Mouse (Mus musculus) bone marrow macrophage, adult 2 months (primary cell): ENCODE measurements at regions not wholly inside any gene's neighbourhood (a gene's known extent, or its start where the extent isn't known, plus 50 kb on each side); places are given as distances from the start of the nearest gene placed in this dataset.

Source experiments
- CTCF ChIP-seq: IDR thresholded peaks from 2 replicates; pipeline ENCODE4 v1.5.1; 2012; ENCODE audit warnings: low read depth, mild to moderate bottlenecking, low read length, moderate library complexity
- POLR2A ChIP-seq: IDR thresholded peaks from 2 replicates; pipeline ENCODE4 v1.6.1; 2012; ENCODE audit warnings: mild to moderate bottlenecking, low read depth, low read length, borderline replicate concordance

DNA sequence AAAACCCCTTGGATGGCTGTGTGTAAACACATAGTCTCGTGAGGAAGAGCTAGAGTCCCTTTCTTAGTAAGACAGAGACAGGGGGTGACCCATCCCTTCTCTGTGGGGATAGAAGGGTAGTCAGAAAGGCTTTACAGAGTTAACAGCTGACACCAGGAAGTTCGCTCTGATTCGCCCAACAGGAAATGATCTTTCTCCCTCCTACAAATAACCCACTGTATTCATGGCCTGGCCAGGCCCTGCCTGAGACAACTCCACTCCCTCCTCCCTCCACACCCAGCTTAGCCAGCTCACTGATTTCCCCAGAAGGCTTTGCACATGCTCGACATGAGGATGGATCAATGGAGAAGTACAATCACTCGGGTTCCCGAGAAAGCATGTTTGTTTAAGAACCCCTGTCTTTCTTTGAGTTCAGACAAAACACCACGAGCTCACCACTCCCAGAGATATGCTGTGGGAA lies 113.4 kb downstream of the Gm826 start:
- no peak for TF ChIP-seq POLR2A
- no peak for TF ChIP-seq CTCF
